Comparison of ENCODE assay signal across 11 mouse cellular contexts in genomic region chr3:86108576-86108975, GRCm38 (mm10). TPM values are rescaled to one million over a fixed set of nuclear protein-coding genes. Genes with fewer than 3 reads are reported as not detected.
DNase-seq lines count a peak whose midpoint lies in the region; ATAC-seq lines count a peak whose summit lies in the region.
"Had no signal": no experiment of that assay in that cellular context is flagged by ENCODE, and none has a peak within 500 bp of the region (broad histone marks: within the 10 kb centered on the region; RNA-seq: fewer than 3 reads in every experiment).

No protein-coding gene starts in this region.

- H3K27me3 ChIP-seq in lung, embryonic 16.5 days (ENCODE audit: control insufficient read depth, insufficient read depth, low read depth, low read length), result no peaks in the 10 kb centered on the region
- H3K27me3 ChIP-seq in liver, embryonic 12.5 days (replicated peaks), result no peaks in the 10 kb centered on the region
- no peaks in the 10 kb centered on the region for H3K27me3 ChIP-seq in stomach, embryonic 16.5 days (ENCODE audit: control insufficient read depth, insufficient read depth, low read length)
- H3K27me3 ChIP-seq: forebrain, embryonic 15.5 days; limb, embryonic 15.5 days had no signal

- H3K4me3 ChIP-seq in lung, embryonic 16.5 days (ENCODE audit: low read length), result no peak overlapping the region
- no peak overlapping the region for H3K4me3 ChIP-seq in liver, embryonic 12.5 days
- no peak overlapping the region for H3K4me3 ChIP-seq in stomach, embryonic 16.5 days (replicated peaks; ENCODE audit: low read length)
- H3K4me3 ChIP-seq: forebrain, embryonic 15.5 days; limb, embryonic 15.5 days had no signal

- H3K4me1 ChIP-seq in lung, embryonic 16.5 days (replicated peaks; ENCODE audit: control insufficient read depth, insufficient read depth, low read length), result no peaks in the 10 kb centered on the region; the same call in 1 of the 2 replicates
- H3K4me1 ChIP-seq in liver, embryonic 12.5 days, result peaks cover 61% of the 10 kb centered on the region
- H3K4me1 ChIP-seq in stomach, embryonic 16.5 days (ENCODE audit: control insufficient read depth, insufficient read depth, low read length), result peaks cover 5% of the 10 kb centered on the region; the same call in 1 of the 2 replicates
- H3K4me1 ChIP-seq: forebrain, embryonic 15.5 days had no signal

- H3K36me3 ChIP-seq in lung, embryonic 16.5 days (ENCODE audit: control insufficient read depth, insufficient read depth, low read length), result peaks cover 6% of the 10 kb centered on the region
- H3K36me3 ChIP-seq in liver, embryonic 12.5 days, result peaks cover 16% of the 10 kb centered on the region
- 0 out of 2 replicates have a peak, but pooled peaks cover 9% of the 10 kb centered on the region for H3K36me3 ChIP-seq in stomach, embryonic 16.5 days (ENCODE audit: control insufficient read depth, insufficient read depth, low read length)
- H3K36me3 ChIP-seq: forebrain, embryonic 15.5 days had no signal

- DNase-seq in lung, adult 18-20 months, result no peak
- DNase-seq in c-Kit-positive CD71-positive TER-119-positive erythroid progenitor cells, embryonic 14.5 days (ENCODE audit: low spot score), result peak; percentile 82
- no peak for DNase-seq in urinary bladder, adult 2 months (ENCODE audit: low spot score)
- DNase-seq: heart, adult 18-20 months; kidney, adult 11 months had no signal

- no peak overlapping the region for H3K9ac ChIP-seq in lung, embryonic 16.5 days (ENCODE audit: low read length)
- H3K9ac ChIP-seq in liver, embryonic 12.5 days, result peak overlapping the region; percentile 64
- H3K9ac ChIP-seq in stomach, embryonic 16.5 days (ENCODE audit: low read length), result no peak overlapping the region
- H3K9ac ChIP-seq: forebrain, embryonic 15.5 days; limb, embryonic 15.5 days had no signal

- H3K4me2 ChIP-seq in lung, embryonic 16.5 days (ENCODE audit: low read depth, low read length), result no peak overlapping the region
- H3K4me2 ChIP-seq in liver, embryonic 12.5 days, result peak overlapping the region; percentile 65
- no peak overlapping the region for H3K4me2 ChIP-seq in stomach, embryonic 16.5 days (ENCODE audit: low read depth, low read length)
- H3K4me2 ChIP-seq: forebrain, embryonic 15.5 days; limb, embryonic 15.5 days had no signal

- H3K27ac ChIP-seq in lung, embryonic 16.5 days (ENCODE audit: low read length), result peak overlapping the region; percentile 54
- H3K27ac ChIP-seq in liver, embryonic 12.5 days, result peak overlapping the region; percentile 98
- H3K27ac ChIP-seq in stomach, embryonic 16.5 days (ENCODE audit: low read length), result no peak overlapping the region
- H3K27ac ChIP-seq: forebrain, embryonic 15.5 days; limb, embryonic 15.5 days had no signal

- no peaks in the 10 kb centered on the region for H3K9me3 ChIP-seq in lung, embryonic 16.5 days (ENCODE audit: control insufficient read depth, low read length)
- H3K9me3 ChIP-seq in liver, embryonic 12.5 days (replicated peaks), result no peaks in the 10 kb centered on the region
- H3K9me3 ChIP-seq in stomach, embryonic 16.5 days (replicated peaks; ENCODE audit: control insufficient read depth, low read length), result no peaks in the 10 kb centered on the region
- H3K9me3 ChIP-seq: forebrain, embryonic 15.5 days; limb, embryonic 15.5 days had no signal

- no peak; the same call in 1 of the 2 replicates for ATAC-seq in lung, embryonic 16.5 days (ENCODE audit: low read depth)
- peak; percentile 99 for ATAC-seq in liver, embryonic 12.5 days
- ATAC-seq in stomach, embryonic 16.5 days (ENCODE audit: insufficient read depth, low FRiP score), result peak; percentile 78
- ATAC-seq in activated CD4-positive, CD25-positive, alpha-beta regulatory T cell, adult 4 months, result no peak
- ATAC-seq: forebrain, embryonic 15.5 days had no signal

- 64% methylated on average over 4 of the region's 4 CpGs for WGBS in lung, embryonic 16.5 days
- 53% methylated on average over 4 of the region's 4 CpGs for WGBS in liver, embryonic 12.5 days (ENCODE audit: insufficient replicate concordance)
- WGBS in stomach, embryonic 16.5 days, result 67% methylated on average over 4 of the region's 4 CpGs

RNA-seq across cellular contexts. Expression of gene Rps3a1, which starts 33.9 kb away (rescaled TPM):
- polyA plus RNA-seq in lung, embryonic 16.5 days (2015; fragmentation: Nextera tagmentation; extraction: Ambion mirVana), result 1,246 and 1,285 TPM in 2 replicates
- polyA plus RNA-seq in liver, embryonic 12.5 days (2016; fragmentation: Nextera tagmentation; extraction: Ambion mirVana), result 1,175 and 1,195 TPM in 2 replicates
- polyA plus RNA-seq in stomach, embryonic 16.5 days (2015; fragmentation: Nextera tagmentation; extraction: Ambion mirVana), result 1,099 and 1,216 TPM in 2 replicates
- 2,026 and 2,254 TPM in 2 replicates for polyA plus RNA-seq in urinary bladder, adult 2 months (2012; rRNA removed)
- 1,000 to 10,000 TPM; 2,716 to 4,539 TPM for polyA plus RNA-seq in activated CD4-positive, CD25-positive, alpha-beta regulatory T cell, adult 4 months (2017; shearing (Covaris generic))

Comparison
In these comparisons a context has a peak if more than half of its experiments do, and no peak if none do; other contexts are left out.
1. ATAC-seq: peak in liver, embryonic 12.5 days (single experiment) and stomach, embryonic 16.5 days (single experiment); none in lung, embryonic 16.5 days (single experiment) and activated CD4-positive, CD25-positive, alpha-beta regulatory T cell, adult 4 months (single experiment).